Mouse (Mus musculus): Measurements from ENCODE around the gene Eif3d.
A peak's percentile ranks its signal among the peaks of the same experiment; 100 is the strongest.

Eif3d gene

DNA sequence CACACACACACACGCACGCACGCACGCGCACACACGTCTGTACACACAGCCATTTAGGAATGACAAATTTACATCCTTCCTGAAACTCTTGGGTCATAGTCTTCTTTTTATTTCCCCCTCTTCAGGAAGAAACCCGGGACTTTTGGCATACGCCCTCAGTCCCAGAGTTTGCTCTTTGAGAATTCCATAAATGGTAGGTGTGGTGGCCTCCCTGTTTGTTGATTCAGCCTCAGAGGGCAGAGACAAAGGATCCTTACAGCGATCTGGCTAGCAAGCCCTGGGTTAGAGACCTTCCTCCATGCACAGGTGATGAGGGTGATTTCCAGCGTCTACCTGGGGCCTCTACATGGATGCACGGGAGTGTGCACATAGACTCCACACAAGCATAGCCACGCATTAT is 51.2 kb downstream of the Eif3d start:
- no peak for DNase-seq (ENCODE audit: inconsistent ontology term)

DNA sequence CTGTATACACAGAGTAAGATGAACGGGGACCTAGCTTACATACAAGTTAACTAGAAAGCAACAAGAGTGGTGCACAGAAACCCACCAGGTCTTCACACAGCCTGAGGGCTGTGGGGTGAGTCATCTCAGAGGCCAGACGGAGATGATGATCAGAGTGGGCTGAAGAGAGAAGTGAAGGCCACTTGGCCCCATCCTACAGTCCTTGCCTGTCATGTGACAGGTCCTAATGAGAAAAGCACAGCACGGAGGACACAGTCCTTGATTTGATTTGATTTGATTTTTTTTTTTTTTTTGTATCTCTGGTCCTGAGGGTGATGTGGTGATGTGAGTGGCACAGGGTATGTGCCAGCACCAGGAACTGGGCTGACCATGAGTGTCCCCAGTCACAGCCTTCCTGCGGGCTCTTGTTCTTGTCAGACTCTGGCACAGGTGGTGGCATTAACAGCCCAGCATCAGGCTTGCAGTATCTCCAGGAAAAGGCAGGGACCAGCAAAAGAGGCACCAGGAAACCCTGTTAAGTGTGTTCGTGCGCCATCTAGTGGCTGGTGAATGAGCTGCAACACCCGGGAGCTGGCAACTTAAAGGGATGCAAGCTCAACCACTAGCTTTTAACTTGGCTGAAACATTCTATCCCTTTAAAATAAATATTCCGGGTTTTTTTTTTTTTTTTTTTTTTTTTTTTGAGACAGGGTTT is 53.6 kb downstream of the Eif3d start:
- peak; percentile 85 for DNase-seq (ENCODE audit: inconsistent ontology term)

GRCm38 (mm10) chr15:77915287-77915686 is 55.3 kb downstream of the Eif3d start:
- DNase-seq (ENCODE audit: inconsistent ontology term) = no peak

DNA sequence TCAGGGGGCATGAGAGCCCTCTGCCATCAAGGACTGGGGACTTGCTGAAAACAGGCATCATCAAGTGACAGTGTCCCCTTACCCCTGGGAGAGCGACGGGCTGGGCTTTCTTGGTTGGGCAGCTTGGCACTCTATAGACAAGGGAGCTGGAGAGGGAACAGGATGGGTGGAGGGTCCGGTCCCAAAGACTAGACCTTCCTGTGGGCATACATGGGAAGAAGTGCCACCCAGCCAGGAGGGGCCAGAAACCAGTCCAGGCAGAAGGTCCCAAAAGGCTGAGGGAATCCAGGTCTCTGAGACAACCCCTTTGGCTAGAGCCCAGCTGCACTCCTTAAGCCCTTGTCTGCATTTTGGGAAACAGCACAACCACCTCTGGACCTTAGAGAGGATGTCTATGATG is 56.1 kb downstream of the Eif3d start:
- no peak for DNase-seq (ENCODE audit: inconsistent ontology term)

DNA sequence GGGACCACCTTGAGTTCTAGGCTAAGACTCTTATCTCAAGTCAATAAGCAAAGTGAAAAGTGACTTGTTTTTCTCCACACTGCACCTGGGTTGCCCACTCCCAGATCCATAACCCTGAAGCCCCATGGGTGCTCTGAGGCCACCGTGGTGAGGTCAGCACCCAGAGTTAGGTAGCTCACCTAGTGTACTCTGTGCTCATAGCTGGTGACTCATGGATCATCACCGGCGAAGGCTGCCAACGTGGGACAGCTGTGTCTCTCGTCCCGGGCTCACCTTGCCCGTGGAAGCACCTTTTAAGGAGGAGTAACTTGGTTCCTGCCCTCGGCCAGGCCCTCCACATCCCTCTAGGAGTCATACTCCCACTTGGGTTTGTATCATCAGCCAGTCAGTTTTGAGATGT is 57.6 kb downstream of the Eif3d start:
- DNase-seq (ENCODE audit: inconsistent ontology term) = no peak

- DNase-seq (ENCODE audit: inconsistent ontology term) = no peak
These were observed 58.0 kb downstream of the Eif3d start for GRCm38 (mm10) chr15:77912585-77912984.

- no peak for DNase-seq (ENCODE audit: inconsistent ontology term)
These were observed 58.6 kb downstream of the Eif3d start for GRCm38 (mm10) chr15:77912048-77912447.

DNA sequence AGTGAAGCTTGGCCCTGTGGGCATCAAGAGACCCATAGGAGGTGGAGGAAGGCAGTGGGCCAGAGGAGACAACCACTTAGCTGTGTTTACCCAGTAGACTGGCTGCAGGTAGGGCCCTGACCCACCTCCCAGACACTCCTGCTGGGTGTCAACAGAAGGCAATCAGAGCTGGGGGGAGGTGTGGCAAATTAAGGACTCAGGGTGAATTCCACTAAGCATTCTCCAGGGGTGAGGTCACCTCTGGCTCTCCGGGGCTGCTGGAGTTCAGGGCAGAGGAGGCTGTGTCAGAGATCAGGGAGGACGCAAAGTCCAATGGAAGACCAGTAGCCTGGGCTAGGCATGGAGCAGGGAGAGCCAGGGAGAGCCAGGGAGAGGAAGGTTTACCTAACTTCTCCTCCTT is 59.5 kb downstream of the Eif3d start:
- peak; percentile 82 for DNase-seq (ENCODE audit: inconsistent ontology term)

Data from Muller cell, postnatal 12 days (primary cell).